Mouse (Mus musculus) lung, postnatal 0 days (tissue): ENCODE data around the gene Adora1. TPM values are rescaled to one million over a fixed set of nuclear protein-coding genes. Genes with fewer than 3 reads are reported as not detected.

Experiments
- ATAC-seq: fragments of 200-750 bp; cut with Nextera tagmentation; 2 replicates; pipeline ENCODE4 v1.8.0; 2017; ENCODE audit warnings: moderate library complexity
- DNase-seq: peaks from one replicate; pipeline ENCODE4 v3.0.0-alpha.2; 2016; ENCODE audit warnings: low spot score
- H3K27ac ChIP-seq: fragments of 300-500 bp; sonication (generic); 2 replicates; pipeline ENCODE4 v1.5.1; 2014; ENCODE audit warnings: antibody characterized with exemption, mild to moderate bottlenecking, low read length, mixed read lengths
- H3K27me3 ChIP-seq: fragments of 300-500 bp; sonication (generic); replicated peaks from 2 replicates; pipeline ENCODE4 v1.6.1; 2014; ENCODE audit warnings: low read length, mixed read lengths; ENCODE audit not compliant: insufficient read depth
- H3K36me3 ChIP-seq: fragments of 300-500 bp; sonication (generic); 2 replicates; pipeline ENCODE4 v1.6.1; 2014; ENCODE audit warnings: low read length, mixed read lengths; ENCODE audit not compliant: insufficient read depth
- H3K4me1 ChIP-seq: fragments of 300-500 bp; sonication (generic); 2 replicates; pipeline ENCODE4 v1.6.1; 2014; ENCODE audit warnings: antibody characterized with exemption, low read depth, low read length, mixed read lengths; ENCODE audit not compliant: insufficient read depth
- H3K4me2 ChIP-seq: fragments of 300-500 bp; sonication (generic); replicated peaks from 2 replicates; pipeline ENCODE4 v1.6.1; 2014; ENCODE audit warnings: low read depth, mild to moderate bottlenecking, low read length, moderate library complexity, mixed read lengths
- H3K4me3 ChIP-seq: fragments of 300-500 bp; sonication (generic); 2 replicates; pipeline ENCODE4 v1.5.1; 2014; ENCODE audit warnings: low read depth, low read length
- H3K9ac ChIP-seq: fragments of 300-500 bp; sonication (generic); replicated peaks from 2 replicates; pipeline ENCODE4 v1.6.1; 2014; ENCODE audit warnings: low read depth, mild to moderate bottlenecking
- H3K9me3 ChIP-seq: fragments of 300-500 bp; sonication (generic); 2 replicates; pipeline ENCODE4 v1.6.1; 2016; ENCODE audit warnings: low read length, mixed read lengths
- CTCF ChIP-seq: IDR thresholded peaks from 2 replicates; pipeline ENCODE4 v1.5.1; 2016; ENCODE audit warnings: antibody characterized with exemption, mild to moderate bottlenecking
- EP300 ChIP-seq: IDR thresholded peaks from 2 replicates; pipeline ENCODE4 v1.6.1; 2016; ENCODE audit warnings: antibody characterized with exemption, mild to moderate bottlenecking, control low read depth
- WGBS: fragments of 180-500 bp; shearing (Covaris S2); extraction: QIAGEN DNeasy Blood & Tissue Kit; methylation state at CpG from one replicate; pipeline ENCODE4 v1.1.7; 2014; 5-methylcytosine and 5-hydroxymethylcytosine counted together
- polyA plus RNA-seq: library from polyadenylated mRNA; unstranded; fragments of >200 nt; fragmentation: Nextera tagmentation; extraction: Ambion mirVana; gene quantifications from 2 replicates; pipeline ENCODE4 v1.2.1, GENCODE M21; 2015

Adora1 gene
- polyA plus RNA-seq, 1 experiment from 2014 or later, result 4.8 TPM

- Histone ChIP-seq H3K4me2 (no peak overlapping the region), H3K9me3 (no peaks in the 10 kb centered on the region), H3K27ac (no peak overlapping the region), H3K36me3 (no peaks in the 10 kb centered on the region), H3K27me3 (no peaks in the 10 kb centered on the region), H3K4me3 (no peak overlapping the region), H3K9ac (no peak overlapping the region), H3K4me1 (no peaks in the 10 kb centered on the region)
- ATAC-seq (no peak), DNase-seq (no peak)
- TF ChIP-seq EP300 (no peak), CTCF (no peak)
- WGBS, result 92% methylated on average over 9 of the region's 9 CpGs
Measured at GRCm38 (mm10) chr1:134150745-134151144, 84.5 kb downstream of the Adora1 start.

GRCm38 (mm10) chr1:134150076-134150475 lies 85.2 kb downstream of the Adora1 start:
- no peaks in the 10 kb centered on the region for H3K9me3 ChIP-seq
- no peak overlapping the region for H3K9ac ChIP-seq
- no peaks in the 10 kb centered on the region for H3K27me3 ChIP-seq
- H3K4me2 ChIP-seq, result no peak overlapping the region
- H3K4me1 ChIP-seq, result no peaks in the 10 kb centered on the region
- no peak overlapping the region for H3K4me3 ChIP-seq
- no peak overlapping the region for H3K27ac ChIP-seq
- H3K36me3 ChIP-seq, result no peaks in the 10 kb centered on the region
- no peak for TF ChIP-seq CTCF
- no peak for TF ChIP-seq EP300
- DNase-seq (no peak), ATAC-seq (peak; percentile 25; the same call in 1 of the 2 replicates)
- 52% methylated on average over 8 of the region's 8 CpGs for WGBS

Other genes with a start within 250 kb of the Adora1 start
- 9.7 and 10.0 TPM in 2 replicates for gene Fmod, start 198.2 kb downstream of the Adora1 start, polyA plus RNA-seq
- gene Btg2, start 156.3 kb downstream of the Adora1 start, polyA plus RNA-seq, result 177 and 184 TPM in 2 replicates
- 0.29 TPM in 1 of 2 replicates, not detected in the other for gene Chit1, start 124.2 kb downstream of the Adora1 start, polyA plus RNA-seq
- 550 and 782 TPM in 2 replicates for gene Chil1, start 53.3 kb downstream of the Adora1 start, polyA plus RNA-seq
- 0.18 and 0.38 TPM in 2 replicates for gene Mybph, start 42.0 kb downstream of the Adora1 start, polyA plus RNA-seq
- gene Myog, start 54.6 kb upstream of the Adora1 start, polyA plus RNA-seq, result not detected in 2 replicates
- 4.5 TPM in 2 replicates for gene Ppfia4, start 97.5 kb upstream of the Adora1 start, polyA plus RNA-seq
- 42.9 and 44.8 TPM in 2 replicates for gene Tmem183a, start 126.5 kb upstream of the Adora1 start, polyA plus RNA-seq
- gene 4933406M09Rik, start 150.5 kb upstream of the Adora1 start, polyA plus RNA-seq, result 0.06 TPM in 1 of 2 replicates, not detected in the other
- gene Cyb5r1, start 170.1 kb upstream of the Adora1 start, polyA plus RNA-seq, result 15.3 and 22.2 TPM in 2 replicates
- 123 and 126 TPM in 2 replicates for gene Adipor1, start 179.9 kb upstream of the Adora1 start, polyA plus RNA-seq
- gene Klhl12, start 220.1 kb upstream of the Adora1 start, polyA plus RNA-seq, result 11.3 and 12.8 TPM in 2 replicates